Mouse (Mus musculus) olfactory bulb, adult 2 months (tissue): Measurements from ENCODE around the gene Acbd4.

Experiments used
- CTCF ChIP-seq: fragments of 200-500 bp; IDR thresholded peaks from 2 replicates; pipeline ENCODE4 v1.5.1; 2012; ENCODE audit warnings: low read depth, mild to moderate bottlenecking, low read length, moderate library complexity; ENCODE audit not compliant: insufficient read depth
- POLR2A ChIP-seq: fragments of 200-500 bp; IDR thresholded peaks from 2 replicates; pipeline ENCODE4 v1.6.1; 2012; ENCODE audit warnings: mild to moderate bottlenecking, low read depth, low read length, moderate library complexity; ENCODE audit not compliant: insufficient read depth

- TF ChIP-seq CTCF (no peak), POLR2A (no peak)
Measured at GRCm38 (mm10) chr11:103140763-103141100, 39.2 kb downstream of the Acbd4 start.
